Mouse (Mus musculus): Measurements from ENCODE around the gene Gm45062. TPM values are rescaled to one million over a fixed set of nuclear protein-coding genes. Genes with fewer than 3 reads are reported as not detected.

Gm45062 gene
- polyA plus RNA-seq, 1 experiment from 2014 or later = 5.5 TPM

- WGBS = 85% methylated on average over 6 of the region's 6 CpGs
- Histone ChIP-seq H3K4me3 (ENCODE audit: low read length) (no peak overlapping the region), H3K36me3 (ENCODE audit: control insufficient read depth, insufficient read depth, low read length) (no peaks in the 10 kb centered on the region), H3K9me3 (ENCODE audit: control insufficient read depth, low read length) (no peaks in the 10 kb centered on the region), H3K27ac (ENCODE audit: low read depth, low read length) (no peak overlapping the region), H3K4me1 (ENCODE audit: control insufficient read depth, insufficient read depth, low read length) (no peaks in the 10 kb centered on the region), H3K9ac (ENCODE audit: low read depth, low read length) (no peak overlapping the region), H3K27me3 (ENCODE audit: control insufficient read depth, insufficient read depth, low read length) (no peaks in the 10 kb centered on the region), H3K4me2 (replicated peaks; ENCODE audit: low read depth, low read length) (no peak overlapping the region)
- no peak for ATAC-seq (ENCODE audit: low FRiP score, low TSS enrichment)
Measured at GRCm38 (mm10) chr6:8390296-8390695, 131.0 kb downstream of the Gm45062 start.

- Histone ChIP-seq H3K4me2 (replicated peaks; ENCODE audit: low read depth, low read length) (no peak overlapping the region), H3K36me3 (ENCODE audit: control insufficient read depth, insufficient read depth, low read length) (no peaks in the 10 kb centered on the region), H3K4me3 (ENCODE audit: low read length) (no peak overlapping the region), H3K4me1 (ENCODE audit: control insufficient read depth, insufficient read depth, low read length) (no peaks in the 10 kb centered on the region), H3K9ac (ENCODE audit: low read depth, low read length) (no peak overlapping the region), H3K27ac (ENCODE audit: low read depth, low read length) (no peak overlapping the region), H3K9me3 (ENCODE audit: control insufficient read depth, low read length) (no peaks in the 10 kb centered on the region), H3K27me3 (ENCODE audit: control insufficient read depth, insufficient read depth, low read length) (no peaks in the 10 kb centered on the region)
- WGBS = 86% methylated on average over 2 of the region's 2 CpGs
- no peak for ATAC-seq (ENCODE audit: low FRiP score, low TSS enrichment)
Measured at GRCm38 (mm10) chr6:8390935-8391334, 131.7 kb downstream of the Gm45062 start.

- H3K4me2 ChIP-seq (replicated peaks; ENCODE audit: low read depth, low read length) = no peak overlapping the region
- no peak overlapping the region for H3K9ac ChIP-seq (ENCODE audit: low read depth, low read length)
- 87% methylated on average over 4 of the region's 4 CpGs for WGBS
- H3K27me3 ChIP-seq (ENCODE audit: control insufficient read depth, insufficient read depth, low read length) = no peaks in the 10 kb centered on the region
- H3K36me3 ChIP-seq (ENCODE audit: control insufficient read depth, insufficient read depth, low read length) = no peaks in the 10 kb centered on the region
- H3K9me3 ChIP-seq (ENCODE audit: control insufficient read depth, low read length) = no peaks in the 10 kb centered on the region
- no peak overlapping the region for H3K27ac ChIP-seq (ENCODE audit: low read depth, low read length)
- no peaks in the 10 kb centered on the region for H3K4me1 ChIP-seq (ENCODE audit: control insufficient read depth, insufficient read depth, low read length)
- H3K4me3 ChIP-seq (ENCODE audit: low read length) = no peak overlapping the region
- ATAC-seq (ENCODE audit: low FRiP score, low TSS enrichment) = no peak
Measured at GRCm38 (mm10) chr6:8393029-8393428, 133.8 kb downstream of the Gm45062 start.

GRCm38 (mm10) chr6:8394044-8394443 is 134.8 kb downstream of the Gm45062 start:
- ATAC-seq (ENCODE audit: low FRiP score, low TSS enrichment) = no peak
- H3K27ac ChIP-seq (ENCODE audit: low read depth, low read length) = no peak overlapping the region

GRCm38 (mm10) chr6:8395061-8395460 is 135.8 kb downstream of the Gm45062 start:
- Histone ChIP-seq H3K4me1 (ENCODE audit: control insufficient read depth, insufficient read depth, low read length) (no peaks in the 10 kb centered on the region), H3K4me2 (replicated peaks; ENCODE audit: low read depth, low read length) (no peak overlapping the region), H3K9ac (ENCODE audit: low read depth, low read length) (no peak overlapping the region), H3K27me3 (ENCODE audit: control insufficient read depth, insufficient read depth, low read length) (no peaks in the 10 kb centered on the region), H3K4me3 (ENCODE audit: low read length) (no peak overlapping the region), H3K9me3 (ENCODE audit: control insufficient read depth, low read length) (no peaks in the 10 kb centered on the region), H3K36me3 (ENCODE audit: control insufficient read depth, insufficient read depth, low read length) (no peaks in the 10 kb centered on the region), H3K27ac (ENCODE audit: low read depth, low read length) (no peak overlapping the region)
- 22% methylated on average over 4 of the region's 4 CpGs for WGBS
- 0 out of 2 replicates have a peak, but pooled peaks have one; percentile 62 for ATAC-seq (ENCODE audit: low FRiP score, low TSS enrichment)

More at GRCm38 (mm10) chr6:8394044-8394443, 134.8 kb downstream of the Gm45062 start:
- Histone ChIP-seq H3K4me2 (replicated peaks; ENCODE audit: low read depth, low read length) (no peak overlapping the region), H3K4me3 (ENCODE audit: low read length) (no peak overlapping the region), H3K36me3 (ENCODE audit: control insufficient read depth, insufficient read depth, low read length) (no peaks in the 10 kb centered on the region), H3K9ac (ENCODE audit: low read depth, low read length) (no peak overlapping the region), H3K9me3 (ENCODE audit: control insufficient read depth, low read length) (no peaks in the 10 kb centered on the region), H3K27me3 (ENCODE audit: control insufficient read depth, insufficient read depth, low read length) (no peaks in the 10 kb centered on the region), H3K4me1 (ENCODE audit: control insufficient read depth, insufficient read depth, low read length) (no peaks in the 10 kb centered on the region)

GRCm38 (mm10) chr6:8397252-8397651 is 138.0 kb downstream of the Gm45062 start:
- WGBS = 90% methylated on average over 7 of the region's 7 CpGs
- ATAC-seq (ENCODE audit: low FRiP score, low TSS enrichment) = no peak
- H3K27ac ChIP-seq (ENCODE audit: low read depth, low read length) = no peak overlapping the region

GRCm38 (mm10) chr6:8399710-8400109 is 140.5 kb downstream of the Gm45062 start:
- WGBS = 94% methylated on average over 1 of the region's 1 CpGs
- Histone ChIP-seq H3K36me3 (ENCODE audit: control insufficient read depth, insufficient read depth, low read length) (peaks cover 3% of the 10 kb centered on the region; the same call in 1 of the 2 replicates), H3K4me2 (replicated peaks; ENCODE audit: low read depth, low read length) (no peak overlapping the region), H3K27me3 (ENCODE audit: control insufficient read depth, insufficient read depth, low read length) (no peaks in the 10 kb centered on the region), H3K27ac (ENCODE audit: low read depth, low read length) (no peak overlapping the region), H3K9ac (ENCODE audit: low read depth, low read length) (no peak overlapping the region), H3K9me3 (ENCODE audit: control insufficient read depth, low read length) (no peaks in the 10 kb centered on the region), H3K4me3 (ENCODE audit: low read length) (no peak overlapping the region), H3K4me1 (ENCODE audit: control insufficient read depth, insufficient read depth, low read length) (no peaks in the 10 kb centered on the region)
- ATAC-seq (ENCODE audit: low FRiP score, low TSS enrichment) = no peak

More at GRCm38 (mm10) chr6:8397252-8397651, 138.0 kb downstream of the Gm45062 start:
- H3K9me3 ChIP-seq (ENCODE audit: control insufficient read depth, low read length) = no peaks in the 10 kb centered on the region
- no peaks in the 10 kb centered on the region for H3K4me1 ChIP-seq (ENCODE audit: control insufficient read depth, insufficient read depth, low read length)
- no peak overlapping the region for H3K4me3 ChIP-seq (ENCODE audit: low read length)
- no peak overlapping the region for H3K9ac ChIP-seq (ENCODE audit: low read depth, low read length)
- H3K36me3 ChIP-seq (ENCODE audit: control insufficient read depth, insufficient read depth, low read length) = no peaks in the 10 kb centered on the region
- no peaks in the 10 kb centered on the region for H3K27me3 ChIP-seq (ENCODE audit: control insufficient read depth, insufficient read depth, low read length)
- H3K4me2 ChIP-seq (replicated peaks; ENCODE audit: low read depth, low read length) = no peak overlapping the region

- H3K4me3 ChIP-seq (ENCODE audit: low read length) = no peak overlapping the region
- H3K36me3 ChIP-seq (ENCODE audit: control insufficient read depth, insufficient read depth, low read length) = peaks cover 3% of the 10 kb centered on the region; the same call in 1 of the 2 replicates
- 86% methylated on average over 5 of the region's 5 CpGs for WGBS
- no peaks in the 10 kb centered on the region for H3K4me1 ChIP-seq (ENCODE audit: control insufficient read depth, insufficient read depth, low read length)
- no peak for ATAC-seq (ENCODE audit: low FRiP score, low TSS enrichment)
- no peak overlapping the region for H3K4me2 ChIP-seq (replicated peaks; ENCODE audit: low read depth, low read length)
- no peak overlapping the region for H3K9ac ChIP-seq (ENCODE audit: low read depth, low read length)
- H3K27ac ChIP-seq (ENCODE audit: low read depth, low read length) = no peak overlapping the region
- H3K27me3 ChIP-seq (ENCODE audit: control insufficient read depth, insufficient read depth, low read length) = no peaks in the 10 kb centered on the region
- no peaks in the 10 kb centered on the region for H3K9me3 ChIP-seq (ENCODE audit: control insufficient read depth, low read length)
Measured at GRCm38 (mm10) chr6:8403127-8403526, 143.9 kb downstream of the Gm45062 start.

- no peak for ATAC-seq (ENCODE audit: low FRiP score, low TSS enrichment)
- Histone ChIP-seq H3K36me3 (ENCODE audit: control insufficient read depth, insufficient read depth, low read length) (peaks cover 3% of the 10 kb centered on the region; the same call in 1 of the 2 replicates), H3K4me2 (replicated peaks; ENCODE audit: low read depth, low read length) (no peak overlapping the region), H3K9me3 (ENCODE audit: control insufficient read depth, low read length) (no peaks in the 10 kb centered on the region), H3K27me3 (ENCODE audit: control insufficient read depth, insufficient read depth, low read length) (no peaks in the 10 kb centered on the region), H3K27ac (ENCODE audit: low read depth, low read length) (no peak overlapping the region), H3K9ac (ENCODE audit: low read depth, low read length) (no peak overlapping the region), H3K4me3 (ENCODE audit: low read length) (no peak overlapping the region), H3K4me1 (ENCODE audit: control insufficient read depth, insufficient read depth, low read length) (no peaks in the 10 kb centered on the region)
- 90% methylated on average over 5 of the region's 5 CpGs for WGBS
Measured at GRCm38 (mm10) chr6:8405844-8406243, 146.6 kb downstream of the Gm45062 start.
